Mouse (Mus musculus) brain, embryonic 14.5 days (tissue): ENCODE results near the gene Ptpra.

Experiments
- CTCF ChIP-seq: fragments of 200-500 bp; IDR thresholded peaks from 2 replicates; pipeline ENCODE4 v1.5.1; 2012; ENCODE audit warnings: inconsistent platforms, mild to moderate bottlenecking, moderate library complexity, borderline replicate concordance; ENCODE audit not compliant: insufficient read depth, insufficient read length; ENCODE audit errors: extremely low read depth
- POLR2A ChIP-seq: fragments of 200-500 bp; IDR thresholded peaks from 2 replicates; pipeline ENCODE4 v1.6.1; 2012; ENCODE audit warnings: mild to moderate bottlenecking, inconsistent platforms, borderline replicate concordance; ENCODE audit not compliant: poor library complexity, insufficient read depth, insufficient read length, severe bottlenecking; ENCODE audit errors: extremely low read depth

DNA sequence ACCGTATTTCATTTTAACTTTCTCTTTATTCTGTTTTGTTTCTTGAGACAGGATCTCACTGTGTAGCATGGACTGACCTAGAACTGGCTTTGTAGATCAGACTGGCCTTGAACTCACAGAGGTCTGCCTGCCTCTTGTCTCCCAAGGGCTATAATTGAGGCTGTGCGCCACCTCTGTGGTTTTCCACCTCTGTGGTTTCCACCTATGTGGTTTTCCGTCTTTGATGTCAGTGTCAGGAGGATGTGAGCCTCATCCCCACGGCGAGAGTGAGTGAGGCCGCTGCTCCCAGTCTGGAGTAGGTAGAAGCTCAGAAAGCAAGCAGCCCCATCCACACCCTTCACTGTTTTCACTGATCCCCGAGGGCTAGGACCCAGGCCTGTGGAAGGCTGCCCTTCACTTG is 104.8 kb downstream of the Ptpra start:
- TF ChIP-seq CTCF, result no peak
- no peak for TF ChIP-seq POLR2A
